Mouse (Mus musculus) MN1 (cell line): ENCODE data around the gene Nap1l4.
"Not testable (repeated sequence)": the region's sequence is repeated elsewhere in the genome, so short reads cannot be mapped to it uniquely, and the experiment has no call there.

Experiments used
- DNase-seq: peaks from one replicate; pipeline ENCODE4 v3.0.0-alpha.2; 2016; ENCODE audit warnings: low spot score

Gene Nap1l4

DNA sequence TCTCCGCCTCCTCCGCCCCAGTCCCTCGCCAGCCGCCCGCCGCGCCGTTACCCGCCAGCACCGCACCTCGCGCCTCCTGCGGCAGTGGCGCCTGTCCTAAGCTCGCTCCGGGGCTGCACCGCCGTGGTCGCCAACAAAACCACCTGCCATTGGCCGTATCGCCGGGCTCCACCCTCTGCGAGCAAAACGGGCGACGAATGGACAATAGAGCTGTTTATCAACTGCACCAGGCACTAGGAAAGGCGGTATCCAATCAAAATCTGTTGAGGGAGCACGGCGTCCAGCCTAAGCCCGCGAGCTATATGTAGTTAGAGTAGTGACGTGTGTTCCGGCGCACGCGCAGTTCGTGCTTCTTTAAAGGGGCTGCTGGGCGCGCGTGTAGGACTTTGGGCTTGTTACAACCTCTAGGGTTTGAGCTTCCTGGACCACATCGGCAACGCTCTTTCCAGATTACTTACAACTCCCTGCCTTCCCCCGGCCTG lies at the start of gene Nap1l4:
Gene Nap1l4 (minus strand): TSS at position 131 of the 482 bp plus-strand sequence.
- DNase-seq = peak; percentile 99

GRCm38 (mm10) chr7:143594865-143595264 lies 46.0 kb upstream of the Nap1l4 start:
- peak; percentile 97 for DNase-seq

- DNase-seq = no peak
Observed at GRCm38 (mm10) chr7:143592255-143592654, 43.3 kb upstream of the Nap1l4 start.

DNA sequence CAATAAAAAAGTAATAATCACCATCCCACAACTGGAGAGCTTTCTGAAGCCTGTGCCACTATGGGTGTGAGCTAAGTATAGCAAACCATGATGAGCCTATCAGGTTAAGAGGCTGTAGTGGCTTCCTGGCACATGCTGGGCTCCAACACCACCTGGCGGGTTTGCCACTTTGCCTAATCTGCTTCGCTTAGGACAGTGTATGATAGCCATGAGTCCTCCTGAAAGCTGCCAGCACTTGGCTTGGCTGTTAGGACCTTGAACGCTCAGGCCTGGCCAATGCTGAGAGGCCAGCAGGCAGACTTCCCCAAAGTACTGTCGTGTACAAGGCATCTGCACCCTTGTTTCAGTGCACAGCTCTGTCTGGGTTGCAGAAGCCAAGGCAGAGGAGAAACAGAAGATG lies 39.1 kb upstream of the Nap1l4 start:
- DNase-seq = no peak

DNA sequence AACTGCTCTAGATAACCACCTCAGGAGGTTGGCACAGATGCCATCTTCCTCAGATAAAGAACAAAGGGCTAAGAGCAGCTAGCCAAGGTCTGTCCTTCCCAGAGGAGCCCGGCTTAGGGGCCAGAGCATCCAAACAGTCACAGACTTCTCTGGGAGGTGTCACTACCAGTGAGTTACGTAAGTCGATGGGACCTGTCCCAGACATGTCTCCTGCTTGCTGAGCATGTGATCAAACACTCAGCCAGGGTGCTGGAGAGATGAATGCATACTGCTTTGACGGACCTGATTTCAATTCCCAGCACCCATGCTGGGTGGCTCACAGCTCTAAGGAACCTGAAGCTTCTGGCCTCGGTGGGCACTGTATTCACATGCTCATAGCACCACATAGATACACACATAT lies 38.7 kb upstream of the Nap1l4 start:
- DNase-seq = no peak

DNA sequence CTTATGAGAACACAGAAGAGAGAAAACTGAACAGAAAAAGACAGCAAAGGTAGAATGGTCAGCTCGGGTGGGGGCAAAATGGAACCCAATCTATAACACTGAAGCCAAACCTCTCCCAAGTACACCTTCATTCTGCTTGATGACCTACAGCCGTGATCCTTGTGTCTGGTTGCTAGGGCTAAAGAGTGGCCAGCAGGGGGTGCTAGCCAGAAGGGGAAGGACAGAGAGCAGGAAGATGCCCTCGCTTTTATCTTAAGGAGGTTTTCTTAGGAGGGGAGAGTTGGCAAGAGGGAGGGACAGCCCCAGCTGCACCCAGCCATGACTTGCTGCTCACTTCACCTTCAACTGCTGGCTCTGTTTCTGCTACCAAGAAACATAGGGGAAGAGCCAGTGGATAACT lies 35.0 kb upstream of the Nap1l4 start:
- DNase-seq = peak; percentile 69

GRCm38 (mm10) chr7:143583025-143583424 lies 34.1 kb upstream of the Nap1l4 start:
- DNase-seq = no peak

DNA sequence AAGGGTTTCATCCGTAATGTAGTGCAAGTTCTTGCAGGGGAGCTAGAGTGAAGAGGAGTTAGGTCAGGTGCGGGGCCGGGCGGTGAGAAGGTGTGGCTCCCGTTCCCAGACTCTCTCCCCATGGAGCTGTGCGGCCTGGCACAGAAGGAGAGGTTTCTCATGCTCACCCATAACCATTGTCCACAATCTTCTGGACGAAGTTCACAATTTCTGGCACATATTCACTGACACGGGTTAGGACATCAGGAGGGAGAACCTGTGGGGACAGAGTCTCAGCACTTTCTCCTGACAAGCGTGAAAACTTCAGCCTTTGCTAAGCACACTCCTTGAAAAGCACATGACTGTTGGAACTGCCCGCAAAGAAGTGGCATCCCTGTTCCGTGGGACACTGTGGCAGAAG lies 26.8 kb upstream of the Nap1l4 start:
- DNase-seq = no peak

GRCm38 (mm10) chr7:143565648-143566039 lies 16.7 kb upstream of the Nap1l4 start:
- no peak for DNase-seq

DNA sequence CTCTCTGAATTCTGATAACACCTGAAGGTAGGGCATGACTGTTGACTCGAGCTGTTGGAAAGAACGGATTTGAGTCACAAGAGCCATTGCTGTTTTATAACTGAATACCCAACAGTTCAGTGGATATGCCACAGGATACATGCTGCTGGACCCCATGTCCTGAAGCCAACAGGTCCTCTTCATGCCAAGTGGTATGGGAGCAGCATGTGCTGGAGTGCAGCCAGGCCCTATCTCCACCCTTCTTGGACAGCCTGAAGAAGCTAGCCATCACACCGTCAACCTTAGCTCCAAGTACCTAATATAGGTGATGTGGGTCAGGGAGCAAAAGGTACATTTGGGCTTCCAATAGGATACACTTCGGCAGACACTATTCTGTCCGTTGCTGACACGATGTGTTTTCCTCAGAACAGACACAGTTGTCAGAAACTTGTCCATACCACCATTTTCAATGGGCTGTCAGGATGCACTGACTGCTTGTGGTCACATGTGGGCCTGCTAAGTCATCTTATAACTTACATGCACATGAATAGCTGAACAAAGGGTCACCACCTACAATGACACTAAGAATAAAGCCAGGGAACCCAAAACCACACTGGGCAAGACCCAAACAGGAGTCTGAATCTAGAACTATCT lies 16.2 kb upstream of the Nap1l4 start:
- no peak for DNase-seq

- no peak for DNase-seq
Observed at GRCm38 (mm10) chr7:143563787-143564186, 14.9 kb upstream of the Nap1l4 start.

DNA sequence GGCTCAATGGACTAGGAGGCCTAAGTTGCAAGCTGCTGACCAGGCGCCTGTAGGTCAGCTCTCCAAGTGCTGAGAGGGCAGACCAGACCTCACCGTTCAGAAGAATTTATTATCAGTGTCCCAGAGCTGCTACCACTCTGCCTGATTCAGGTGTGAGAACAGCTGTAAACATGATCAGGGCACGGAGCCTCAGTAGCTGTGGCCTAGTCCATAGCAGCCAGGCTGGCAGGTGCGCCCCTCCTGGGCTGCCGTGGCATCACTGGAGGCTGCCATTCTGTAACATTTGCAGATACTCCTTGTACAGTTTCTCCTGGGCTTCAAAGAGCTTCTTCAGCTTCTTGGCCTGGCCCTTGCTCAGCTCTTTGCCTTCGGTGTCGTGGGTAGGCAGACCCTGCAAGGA lies 8.7 kb upstream of the Nap1l4 start:
- no peak for DNase-seq

DNA sequence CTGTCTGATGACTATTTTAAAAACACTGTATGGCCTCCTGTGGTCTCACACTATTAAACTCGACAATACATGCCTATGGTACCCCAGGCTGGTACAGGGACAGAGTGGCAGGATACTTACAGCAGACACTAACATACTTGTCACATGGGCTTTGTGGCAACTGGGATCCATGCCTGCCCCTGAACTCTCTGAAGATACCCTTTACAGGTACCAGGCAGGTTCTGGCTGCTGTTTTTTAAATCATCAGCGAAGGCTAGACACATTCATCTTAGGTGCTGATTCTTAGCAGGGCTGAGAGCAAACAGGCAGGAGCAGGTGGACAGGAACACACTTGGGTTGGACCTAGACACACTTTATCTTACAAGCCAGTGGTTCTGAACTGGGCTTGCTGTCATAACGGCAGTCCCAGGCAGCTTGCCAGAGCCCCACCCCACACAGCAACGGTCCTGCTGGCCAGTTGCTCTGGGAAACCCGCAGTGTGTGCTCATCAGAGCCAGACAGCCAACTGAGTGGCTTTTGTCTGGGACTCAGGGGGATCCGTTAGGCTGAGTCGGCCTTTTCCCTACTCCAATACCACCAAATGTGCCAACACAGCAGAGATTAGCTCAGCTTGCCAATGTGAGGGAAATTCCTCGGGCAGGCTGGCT lies 8.2 kb upstream of the Nap1l4 start:
- DNase-seq = peak; percentile 78

DNA sequence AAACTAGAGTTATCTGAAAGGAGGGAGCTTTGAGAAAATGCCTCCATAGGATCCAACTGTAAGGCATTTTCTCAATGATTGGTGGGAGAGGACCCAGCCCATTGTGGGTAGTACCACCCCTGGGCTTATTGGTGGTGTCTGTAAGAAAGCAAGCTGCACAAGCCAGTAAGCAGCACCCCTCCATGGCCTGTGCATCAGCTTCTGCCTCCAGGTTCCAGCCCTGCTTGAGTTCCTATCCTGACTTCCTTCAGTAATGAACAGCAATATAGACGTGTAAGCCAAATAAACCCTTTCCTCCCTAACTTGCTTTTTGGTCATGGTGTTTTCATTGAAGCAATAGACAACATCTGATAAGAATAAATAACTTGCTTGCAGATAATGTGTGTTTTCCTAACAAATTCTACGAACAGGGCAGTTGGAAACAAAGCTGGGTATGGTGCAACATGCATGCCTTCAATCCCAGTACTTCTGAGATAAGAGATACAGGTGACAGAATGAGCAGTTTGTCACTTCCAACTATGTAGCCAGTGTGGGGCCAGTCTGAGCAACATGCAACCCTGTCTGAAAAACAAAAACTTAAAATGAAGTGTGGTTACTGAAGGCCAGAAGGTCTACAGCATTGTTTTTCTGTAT lies 798 bp upstream of the Nap1l4 start:
- no peak for DNase-seq

DNA sequence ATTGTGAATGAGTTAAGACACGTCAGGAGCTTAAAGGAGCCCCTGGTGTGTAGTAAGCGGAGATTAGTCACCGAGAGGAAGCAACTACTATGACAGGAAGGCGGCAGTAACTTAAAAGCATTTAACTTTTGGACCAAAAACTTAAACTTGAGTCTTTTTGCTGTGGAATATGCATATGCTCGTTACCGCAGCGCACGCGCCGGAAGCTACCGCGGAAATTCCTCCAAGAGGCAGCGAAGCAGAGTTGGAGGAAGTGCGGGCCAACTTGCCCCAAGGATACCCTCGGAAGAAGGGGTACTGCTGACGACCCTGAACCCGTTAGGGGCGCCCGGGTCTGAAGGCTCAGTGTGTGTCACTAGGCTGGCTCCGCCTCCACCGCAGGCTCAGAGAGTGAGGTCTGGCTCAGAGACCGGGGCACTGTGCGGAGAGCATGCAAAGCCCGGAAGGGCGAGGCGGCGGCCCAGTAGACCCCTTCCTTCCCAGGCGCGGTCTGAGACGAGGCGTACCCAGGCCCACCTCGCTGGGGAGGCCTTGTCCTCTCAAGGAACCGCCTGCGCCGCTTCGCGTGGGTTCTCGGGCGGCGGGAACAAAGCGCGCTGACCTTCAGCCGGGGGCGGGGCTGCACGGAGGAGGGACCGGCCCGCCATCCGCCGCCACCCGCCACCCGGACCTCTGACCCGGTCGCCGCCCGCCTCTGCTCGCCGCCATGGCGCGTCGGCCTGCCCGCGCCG lies 510 bp downstream of the Nap1l4 start:
- peak; percentile 69 for DNase-seq

- DNase-seq = no peak
Observed at GRCm38 (mm10) chr7:143546554-143546953, 2.4 kb downstream of the Nap1l4 start.

DNA sequence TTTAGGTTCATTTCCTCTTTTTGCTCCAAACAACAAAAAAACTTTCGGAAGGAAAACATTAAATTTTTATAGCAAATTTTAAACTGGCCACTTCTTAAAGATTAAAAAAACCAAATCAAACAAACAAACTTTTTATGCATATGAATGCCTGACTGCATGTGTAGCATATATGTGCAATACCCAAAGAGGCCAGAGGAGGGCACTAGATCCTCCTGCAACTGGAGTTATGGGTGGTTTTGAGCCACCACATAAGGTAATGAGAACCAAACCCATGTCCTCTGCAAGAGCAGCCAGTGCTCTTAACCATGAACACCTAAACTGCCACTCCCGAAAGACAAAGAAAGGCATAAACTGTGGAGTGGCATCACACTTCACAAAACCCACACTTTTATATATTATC lies 4.5 kb downstream of the Nap1l4 start:
- DNase-seq = peak; percentile 23

DNA sequence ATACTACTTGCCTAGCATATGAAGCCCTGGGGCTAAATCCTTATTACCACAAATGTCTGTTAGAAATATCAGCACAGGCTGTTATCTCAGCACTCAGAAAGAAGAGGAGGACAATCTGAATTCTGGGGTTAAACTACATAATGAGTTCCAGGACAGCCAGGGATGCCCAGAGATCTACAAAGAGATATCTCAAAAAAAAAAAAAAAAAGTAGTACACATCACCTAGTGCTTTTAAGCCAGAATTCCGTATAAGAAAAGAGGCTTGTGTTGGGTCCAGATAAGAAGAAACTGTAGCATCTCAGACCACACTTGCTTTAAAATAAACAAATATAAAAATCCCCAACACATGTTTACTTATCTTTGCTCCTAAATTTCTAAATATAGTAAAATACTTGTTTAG lies 10.2 kb downstream of the Nap1l4 start:
- DNase-seq = no peak

DNA sequence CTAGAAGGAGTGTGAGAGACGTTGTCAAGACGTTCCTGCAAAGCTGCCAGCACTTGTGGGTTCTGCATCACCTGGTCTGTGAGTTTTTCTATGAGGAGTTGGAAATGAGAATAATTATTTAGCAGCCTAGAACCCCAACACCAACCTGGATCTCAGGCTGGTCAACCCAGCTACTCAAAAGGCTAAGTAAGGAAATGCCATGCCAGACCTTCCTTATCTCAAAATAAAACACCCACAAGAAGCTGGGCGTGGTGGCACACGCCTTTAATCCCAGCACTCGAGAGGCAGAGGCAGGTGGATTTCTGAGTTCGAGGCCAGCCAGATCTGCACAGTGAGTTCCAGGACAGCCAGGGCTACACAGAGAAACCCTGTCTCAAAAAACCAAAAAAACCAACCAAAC lies 10.7 kb downstream of the Nap1l4 start:
- not testable (repeated sequence) for DNase-seq

DNA sequence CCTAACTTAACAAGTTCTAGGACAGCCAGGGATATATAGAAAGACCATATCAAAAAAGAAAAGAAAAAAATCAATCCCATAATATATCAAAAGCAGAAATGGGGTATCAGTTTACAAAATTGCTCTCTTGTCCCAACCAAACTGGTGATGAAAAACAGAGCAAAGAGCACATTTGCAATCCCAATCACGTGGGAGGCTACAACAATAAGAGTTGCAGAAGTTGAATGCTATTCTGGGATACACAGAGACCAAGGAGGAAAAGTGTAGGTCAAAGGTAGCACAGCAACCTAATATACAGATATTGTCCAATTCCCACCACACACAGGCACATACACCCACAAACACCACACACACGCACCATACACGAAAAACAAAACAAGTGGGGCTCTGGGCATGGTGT lies 12.7 kb downstream of the Nap1l4 start:
- DNase-seq = no peak

- no peak for DNase-seq
Observed at GRCm38 (mm10) chr7:143533284-143533683, 15.6 kb downstream of the Nap1l4 start.

GRCm38 (mm10) chr7:143532410-143532809 lies 16.5 kb downstream of the Nap1l4 start:
- no peak for DNase-seq

- DNase-seq = no peak
Observed at GRCm38 (mm10) chr7:143519333-143519732, 29.6 kb downstream of the Nap1l4 start.
